Mouse (Mus musculus) heart, embryonic 13.5 days (tissue): Measurements from ENCODE around the gene Uxs1. TPM values are rescaled to one million over a fixed set of nuclear protein-coding genes. Genes with fewer than 3 reads are reported as not detected.

Experiments used
- ATAC-seq: fragments of 200-750 bp; cut with Nextera tagmentation; 2 replicates; pipeline ENCODE4 v1.8.0; 2017; ENCODE audit warnings: moderate TSS enrichment; ENCODE audit not compliant: insufficient number of reproducible peaks, low FRiP score, low TSS enrichment; ENCODE audit errors: extremely low read depth
- H3K27ac ChIP-seq: fragments of 300-500 bp; sonication (generic); replicated peaks from 2 replicates; pipeline ENCODE4 v1.5.1; 2015; ENCODE audit warnings: moderate library complexity, mild to moderate bottlenecking, inconsistent platforms
- H3K27me3 ChIP-seq: fragments of 300-500 bp; sonication (generic); replicated peaks from 2 replicates; pipeline ENCODE4 v1.6.1; 2015; ENCODE audit warnings: mild to moderate bottlenecking, inconsistent platforms
- H3K36me3 ChIP-seq: fragments of 300-500 bp; sonication (generic); 2 replicates; pipeline ENCODE4 v1.6.1; 2015; ENCODE audit warnings: mild to moderate bottlenecking, inconsistent platforms
- H3K4me1 ChIP-seq: fragments of 300-500 bp; sonication (generic); 2 replicates; pipeline ENCODE4 v1.6.1; 2015; ENCODE audit warnings: inconsistent platforms
- H3K4me2 ChIP-seq: fragments of 300-500 bp; sonication (generic); 2 replicates; pipeline ENCODE4 v1.6.1; 2015; ENCODE audit warnings: inconsistent platforms, mild to moderate bottlenecking, moderate library complexity
- H3K4me3 ChIP-seq: fragments of 300-500 bp; sonication (generic); 2 replicates; pipeline ENCODE4 v1.5.1; 2015; ENCODE audit warnings: moderate library complexity, mild to moderate bottlenecking, inconsistent platforms
- H3K9ac ChIP-seq: fragments of 300-500 bp; sonication (generic); 2 replicates; pipeline ENCODE4 v1.6.1; 2015; ENCODE audit warnings: inconsistent platforms, mild to moderate bottlenecking, moderate library complexity
- H3K9me3 ChIP-seq: fragments of 300-500 bp; sonication (generic); 2 replicates; pipeline ENCODE4 v1.6.1; 2016; ENCODE audit warnings: inconsistent platforms
- WGBS: fragments of 180-500 bp; shearing (Covaris S2); methylation state at CpG from one replicate; pipeline ENCODE4 v1.1.7; 2015; ENCODE audit warnings: mixed read lengths; 5-methylcytosine and 5-hydroxymethylcytosine counted together
- polyA plus RNA-seq: library from polyadenylated mRNA; unstranded; fragments of >200 nt; fragmentation: Nextera tagmentation; extraction: Ambion mirVana; gene quantifications from 2 replicates; pipeline ENCODE4 v1.2.1, GENCODE M21; 2015

The Uxs1 gene
- polyA plus RNA-seq, 1 experiment from 2014 or later = 15.0 TPM

GRCm38 (mm10) chr1:43827002-43827762 is 418 bp downstream of the Uxs1 start:
- Histone ChIP-seq H3K4me3 (peak overlapping the region; percentile 96), H3K9ac (peak overlapping the region; percentile 91), H3K4me1 (peaks cover 25% of the 10 kb centered on the region), H3K27me3 (no peaks in the 10 kb centered on the region), H3K4me2 (peak overlapping the region; percentile 94), H3K9me3 (no peaks in the 10 kb centered on the region), H3K27ac (peak overlapping the region; percentile 88), H3K36me3 (0 out of 2 replicates have a peak, but pooled peaks cover 2% of the 10 kb centered on the region)
- WGBS = under 1% methylated on average over 68 of the region's 68 CpGs
- ATAC-seq = peak; percentile 47

- H3K27ac ChIP-seq = no peak overlapping the region
- peak overlapping the region; percentile 96 for H3K4me3 ChIP-seq
- no peaks in the 10 kb centered on the region for H3K27me3 ChIP-seq
- H3K36me3 ChIP-seq = 0 out of 2 replicates have a peak, but pooled peaks cover 2% of the 10 kb centered on the region
- H3K4me1 ChIP-seq = peaks cover 31% of the 10 kb centered on the region
- no peak for ATAC-seq
- H3K9me3 ChIP-seq = no peaks in the 10 kb centered on the region
- whole genome bisulfite sequencing = 0% methylated on average over 3 of the region's 3 CpGs
- H3K4me2 ChIP-seq = peak overlapping the region; percentile 94
- H3K9ac ChIP-seq = peak overlapping the region; percentile 91
Observed at GRCm38 (mm10) chr1:43826628-43827001, 985 bp downstream of the Uxs1 start.

GRCm38 (mm10) chr1:43823406-43823805 is 4.2 kb downstream of the Uxs1 start:
- WGBS = 92% methylated on average over 1 of the region's 1 CpGs
- 0 out of 2 replicates have a peak, but pooled peaks cover 2% of the 10 kb centered on the region for H3K36me3 ChIP-seq
- no peak overlapping the region for H3K4me3 ChIP-seq
- peaks cover 41% of the 10 kb centered on the region for H3K4me1 ChIP-seq
- no peaks in the 10 kb centered on the region for H3K9me3 ChIP-seq
- no peaks in the 10 kb centered on the region for H3K27me3 ChIP-seq
- no peak overlapping the region for H3K27ac ChIP-seq
- no peak overlapping the region for H3K9ac ChIP-seq
- ATAC-seq = no peak
- no peak overlapping the region for H3K4me2 ChIP-seq

- 62% methylated on average over 5 of the region's 5 CpGs for WGBS
- H3K4me3 ChIP-seq = no peak overlapping the region
Observed at GRCm38 (mm10) chr1:43822586-43822985, 5.0 kb downstream of the Uxs1 start.

GRCm38 (mm10) chr1:43821804-43822203 is 5.8 kb downstream of the Uxs1 start:
- Histone ChIP-seq H3K4me1 (peaks cover 40% of the 10 kb centered on the region), H3K4me3 (no peak overlapping the region), H3K4me2 (no peak overlapping the region), H3K9me3 (no peaks in the 10 kb centered on the region), H3K27me3 (no peaks in the 10 kb centered on the region), H3K27ac (no peak overlapping the region), H3K36me3 (0 out of 2 replicates have a peak, but pooled peaks cover 2% of the 10 kb centered on the region), H3K9ac (no peak overlapping the region)
- ATAC-seq = no peak
- WGBS = 77% methylated on average over 1 of the region's 1 CpGs

More at GRCm38 (mm10) chr1:43822586-43822985, 5.0 kb downstream of the Uxs1 start:
- no peak overlapping the region for H3K9ac ChIP-seq
- no peak for ATAC-seq
- no peaks in the 10 kb centered on the region for H3K9me3 ChIP-seq
- H3K27me3 ChIP-seq = no peaks in the 10 kb centered on the region
- no peak overlapping the region for H3K27ac ChIP-seq
- 0 out of 2 replicates have a peak, but pooled peaks cover 2% of the 10 kb centered on the region for H3K36me3 ChIP-seq
- H3K4me2 ChIP-seq = no peak overlapping the region
- peaks cover 40% of the 10 kb centered on the region for H3K4me1 ChIP-seq

- no peaks in the 10 kb centered on the region for H3K9me3 ChIP-seq
- peaks cover 33% of the 10 kb centered on the region for H3K4me1 ChIP-seq
- ATAC-seq = no peak
- 68% methylated on average over 1 of the region's 1 CpGs for WGBS
- H3K9ac ChIP-seq = no peak overlapping the region
- H3K36me3 ChIP-seq = 0 out of 2 replicates have a peak, but pooled peaks cover 2% of the 10 kb centered on the region
- H3K4me3 ChIP-seq = no peak overlapping the region
- no peak overlapping the region for H3K4me2 ChIP-seq
- H3K27me3 ChIP-seq = no peaks in the 10 kb centered on the region
- no peak overlapping the region for H3K27ac ChIP-seq
Observed at GRCm38 (mm10) chr1:43820571-43820970, 7.0 kb downstream of the Uxs1 start.

GRCm38 (mm10) chr1:43819091-43819490 is 8.5 kb downstream of the Uxs1 start:
- Histone ChIP-seq H3K4me2 (no peak overlapping the region), H3K9me3 (no peaks in the 10 kb centered on the region), H3K27ac (no peak overlapping the region), H3K36me3 (no peaks in the 10 kb centered on the region), H3K9ac (no peak overlapping the region), H3K27me3 (no peaks in the 10 kb centered on the region), H3K4me3 (no peak overlapping the region), H3K4me1 (peaks cover 29% of the 10 kb centered on the region)
- 73% methylated on average over 2 of the region's 2 CpGs for WGBS
- ATAC-seq = no peak

- 86% methylated on average over 4 of the region's 4 CpGs for WGBS
- Histone ChIP-seq H3K9ac (no peak overlapping the region), H3K36me3 (no peaks in the 10 kb centered on the region), H3K4me3 (no peak overlapping the region), H3K4me2 (no peak overlapping the region), H3K27ac (no peak overlapping the region), H3K27me3 (no peaks in the 10 kb centered on the region), H3K9me3 (no peaks in the 10 kb centered on the region), H3K4me1 (peaks cover 29% of the 10 kb centered on the region)
- no peak for ATAC-seq
Observed at GRCm38 (mm10) chr1:43818356-43818755, 9.2 kb downstream of the Uxs1 start.

- 85% methylated on average over 1 of the region's 1 CpGs for WGBS
Observed at GRCm38 (mm10) chr1:43811764-43812163, 15.8 kb downstream of the Uxs1 start.

GRCm38 (mm10) chr1:43811055-43811454 is 16.5 kb downstream of the Uxs1 start:
- H3K4me1 ChIP-seq = peaks cover 12% of the 10 kb centered on the region
- ATAC-seq = no peak
- WGBS = 64% methylated on average over 3 of the region's 3 CpGs
- no peaks in the 10 kb centered on the region for H3K27me3 ChIP-seq
- no peak overlapping the region for H3K9ac ChIP-seq
- H3K36me3 ChIP-seq = peaks cover 6% of the 10 kb centered on the region; the same call in 1 of the 2 replicates
- no peak overlapping the region for H3K4me2 ChIP-seq
- no peak overlapping the region for H3K27ac ChIP-seq
- peaks cover 3% of the 10 kb centered on the region; the same call in 1 of the 2 replicates for H3K9me3 ChIP-seq
- no peak overlapping the region for H3K4me3 ChIP-seq

More at GRCm38 (mm10) chr1:43811764-43812163, 15.8 kb downstream of the Uxs1 start:
- Histone ChIP-seq H3K9me3 (peaks cover 3% of the 10 kb centered on the region; the same call in 1 of the 2 replicates), H3K4me2 (no peak overlapping the region), H3K27ac (no peak overlapping the region), H3K27me3 (no peaks in the 10 kb centered on the region), H3K4me1 (peaks cover 8% of the 10 kb centered on the region), H3K36me3 (peaks cover 6% of the 10 kb centered on the region; the same call in 1 of the 2 replicates), H3K9ac (no peak overlapping the region), H3K4me3 (no peak overlapping the region)
- ATAC-seq = no peak

GRCm38 (mm10) chr1:43809351-43809750 is 18.2 kb downstream of the Uxs1 start:
- ATAC-seq = no peak
- Histone ChIP-seq H3K9ac (no peak overlapping the region), H3K4me1 (peaks cover 12% of the 10 kb centered on the region), H3K4me2 (no peak overlapping the region), H3K27ac (no peak overlapping the region), H3K9me3 (peaks cover 3% of the 10 kb centered on the region; the same call in 1 of the 2 replicates), H3K4me3 (no peak overlapping the region), H3K36me3 (peaks cover 6% of the 10 kb centered on the region; the same call in 1 of the 2 replicates), H3K27me3 (no peaks in the 10 kb centered on the region)
- WGBS = 91% methylated on average over 2 of the region's 2 CpGs
